Mouse (Mus musculus) forebrain, postnatal 0 days (tissue): ENCODE measurements around the gene Psmd13. TPM values are rescaled to one million over a fixed set of nuclear protein-coding genes. Genes with fewer than 3 reads are reported as not detected.

ENCODE experiments used
- ATAC-seq: fragments of 200-750 bp; cut with Nextera tagmentation; 2 replicates; pipeline ENCODE4 v1.8.0; 2017; ENCODE audit warnings: mild to moderate bottlenecking, moderate library complexity
- DNase-seq: peaks from one replicate; pipeline ENCODE4 v3.0.0-alpha.2; 2015
- H3K27ac ChIP-seq: fragments of 300-500 bp; sonication (generic); 2 replicates; pipeline ENCODE4 v1.5.1; 2014; ENCODE audit warnings: low read depth, mild to moderate bottlenecking, antibody characterized with exemption, low read length, moderate library complexity, mixed read lengths
- H3K27me3 ChIP-seq: fragments of 300-500 bp; sonication (generic); 2 replicates; pipeline ENCODE4 v1.6.1; 2014; ENCODE audit warnings: mild to moderate bottlenecking, low read length, mixed read lengths; ENCODE audit not compliant: insufficient read depth
- H3K36me3 ChIP-seq: fragments of 300-500 bp; sonication (generic); 2 replicates; pipeline ENCODE4 v1.6.1; 2014; ENCODE audit warnings: mild to moderate bottlenecking, moderate library complexity; ENCODE audit not compliant: insufficient read depth
- H3K4me1 ChIP-seq: fragments of 300-500 bp; sonication (generic); 2 replicates; pipeline ENCODE4 v1.6.1; 2014; ENCODE audit warnings: antibody characterized with exemption; ENCODE audit not compliant: insufficient read depth
- H3K4me2 ChIP-seq: fragments of 300-500 bp; sonication (generic); 2 replicates; pipeline ENCODE4 v1.6.1; 2014; ENCODE audit warnings: low read depth, mild to moderate bottlenecking, moderate library complexity
- H3K4me3 ChIP-seq: fragments of 300-500 bp; sonication (generic); 2 replicates; pipeline ENCODE4 v1.5.1; 2014; ENCODE audit warnings: low read depth, low read length, mixed read lengths
- H3K9ac ChIP-seq: fragments of 300-500 bp; sonication (generic); 2 replicates; pipeline ENCODE4 v1.6.1; 2014; ENCODE audit warnings: mild to moderate bottlenecking
- H3K9me3 ChIP-seq: fragments of 300-500 bp; sonication (generic); 2 replicates; pipeline ENCODE4 v1.6.1; 2016; ENCODE audit warnings: low read length
- CTCF ChIP-seq: sonication (generic); IDR thresholded peaks from 2 replicates; pipeline ENCODE4 v1.5.1; 2016; ENCODE audit warnings: antibody characterized with exemption, control low read depth, low read depth
- WGBS: fragments of 180-500 bp; shearing (Covaris S2); extraction: QIAGEN DNeasy Blood & Tissue Kit; methylation state at CpG from one replicate; pipeline ENCODE4 v1.1.7; 2014; 5-methylcytosine and 5-hydroxymethylcytosine counted together
- polyA plus RNA-seq: library from polyadenylated mRNA; unstranded; fragments of >200 nt; fragmentation: Nextera tagmentation; extraction: Ambion mirVana; gene quantifications from 2 replicates; pipeline ENCODE4 v1.2.1, GENCODE M21; 2015
- total RNA-seq: library from RNA; depleted of rRNA; stranded (reverse); fragments of >200 nt; gene quantifications from 2 replicates; pipeline ENCODE4 v1.2.3, GENCODE M21; 2014

The Psmd13 gene
- total and polyA plus RNA-seq, 2 experiments from 2014 or later = 164 to 274 TPM

GRCm38 (mm10) chr7:140840750-140841735, 40.7 kb upstream of the Psmd13 start:
- no peak for ATAC-seq
- no peak for TF ChIP-seq CTCF

DNA sequence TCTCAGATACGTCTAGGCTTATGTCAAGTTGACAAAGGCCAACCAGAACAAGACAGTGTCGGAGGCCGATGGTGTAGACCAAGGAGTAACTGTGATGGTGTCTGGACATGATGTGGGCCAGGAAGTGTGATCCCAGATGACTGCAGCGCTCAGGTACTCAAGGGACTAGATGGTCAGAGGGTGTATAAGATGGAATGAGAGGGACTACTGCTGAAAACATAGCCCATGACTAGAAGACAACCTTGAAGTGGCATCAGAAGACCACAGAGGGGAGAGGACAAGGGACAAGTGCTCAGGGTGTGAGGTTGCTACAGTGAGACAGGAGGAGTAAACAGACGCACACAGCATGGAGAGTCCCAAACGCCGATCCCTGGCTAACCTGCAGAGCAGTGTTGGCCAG, 38.0 kb upstream of the Psmd13 start:
- WGBS = 80% methylated on average over 7 of the region's 7 CpGs
- no peaks in the 10 kb centered on the region for H3K9me3 ChIP-seq
- no peak for TF ChIP-seq CTCF
- H3K4me1 ChIP-seq = no peaks in the 10 kb centered on the region
- no peak for DNase-seq
- no peak overlapping the region for H3K4me3 ChIP-seq
- H3K27me3 ChIP-seq = no peaks in the 10 kb centered on the region; the same call in 1 of the 2 replicates
- H3K36me3 ChIP-seq = no peaks in the 10 kb centered on the region
- H3K4me2 ChIP-seq = no peak overlapping the region
- ATAC-seq = no peak
- H3K9ac ChIP-seq = no peak overlapping the region
- no peak overlapping the region for H3K27ac ChIP-seq

More at GRCm38 (mm10) chr7:140840750-140841735, 40.7 kb upstream of the Psmd13 start:
- Histone ChIP-seq H3K9me3 (no peaks in the 10 kb centered on the region), H3K27me3 (no peaks in the 10 kb centered on the region; the same call in 1 of the 2 replicates), H3K36me3 (no peaks in the 10 kb centered on the region), H3K9ac (no peak overlapping the region), H3K27ac (no peak overlapping the region), H3K4me2 (no peak overlapping the region), H3K4me1 (no peaks in the 10 kb centered on the region), H3K4me3 (no peak overlapping the region)
- 42% methylated on average over 19 of the region's 19 CpGs for WGBS
- no peak for DNase-seq

GRCm38 (mm10) chr7:140844905-140845665, 36.7 kb upstream of the Psmd13 start, which contains the start of gene Scgb1c1:
Gene Scgb1c1, plus strand, starts transcription at chr7:140845547.
- Histone ChIP-seq H3K36me3 (no peaks in the 10 kb centered on the region; the same call in 1 of the 2 replicates), H3K27ac (no peak within 1 kb of the TSS), H3K4me1 (no peaks in the 10 kb centered on the region), H3K4me2 (no peak within 1 kb of the TSS), H3K9ac (no peak within 1 kb of the TSS), H3K27me3 (no peaks in the 10 kb centered on the region), H3K4me3 (no peak within 1 kb of the TSS), H3K9me3 (no peaks in the 10 kb centered on the region)
- peak; percentile 94 for ATAC-seq
- WGBS = 27% methylated on average over 14 of the region's 14 CpGs
- TF ChIP-seq CTCF = peak; percentile 87
- DNase-seq = peak; percentile 88

DNA sequence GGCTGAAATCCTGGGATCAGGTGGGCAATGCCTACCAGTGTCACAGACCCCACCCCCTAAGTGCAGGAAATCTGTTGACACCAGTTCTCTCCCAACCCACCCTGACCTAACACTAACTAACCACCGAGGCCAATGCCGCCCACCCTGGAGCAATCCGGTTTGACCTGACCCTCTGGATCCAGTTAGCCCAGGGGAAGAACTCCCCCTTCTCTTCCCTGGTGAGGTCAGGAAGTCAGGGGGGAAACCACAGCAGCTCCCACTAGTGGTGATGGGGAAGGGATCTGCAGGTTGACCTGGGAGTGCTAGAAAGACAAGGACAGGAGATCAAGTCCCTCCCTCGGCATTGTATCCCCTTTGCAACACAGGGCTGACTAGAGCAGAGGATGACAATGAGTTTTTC, 36.1 kb upstream of the Psmd13 start:
- DNase-seq (no peak), ATAC-seq (no peak)
- H3K9ac ChIP-seq = no peak overlapping the region
- H3K9me3 ChIP-seq = no peaks in the 10 kb centered on the region
- no peak overlapping the region for H3K4me2 ChIP-seq
- H3K27me3 ChIP-seq = no peaks in the 10 kb centered on the region
- H3K27ac ChIP-seq = no peak overlapping the region
- no peak overlapping the region for H3K4me3 ChIP-seq
- WGBS = 64% methylated on average over 4 of the region's 4 CpGs
- peak; percentile 21; the same call in 1 of the 2 replicates for TF ChIP-seq CTCF
- H3K4me1 ChIP-seq = no peaks in the 10 kb centered on the region
- H3K36me3 ChIP-seq = no peaks in the 10 kb centered on the region; the same call in 1 of the 2 replicates

DNA sequence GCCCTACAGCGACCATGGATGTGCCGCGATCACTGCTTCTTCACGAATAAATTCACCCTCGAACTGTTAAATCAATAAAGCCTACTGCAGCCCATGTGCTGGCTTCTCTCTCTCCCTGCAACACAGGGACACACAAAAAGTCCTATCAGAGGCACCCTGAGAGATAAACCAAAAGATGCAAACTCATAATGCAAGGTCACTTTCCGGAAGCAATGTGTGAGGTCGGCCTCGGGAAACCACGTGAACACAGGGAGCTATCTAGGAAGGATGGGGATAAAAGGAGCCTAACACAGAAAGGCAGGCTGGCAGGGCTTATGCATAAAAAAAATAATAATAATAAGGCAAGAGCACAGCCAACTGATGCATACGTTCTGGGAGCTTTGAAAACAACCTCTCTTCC, 35.1 kb upstream of the Psmd13 start:
- ATAC-seq (no peak), DNase-seq (no peak)
- TF ChIP-seq CTCF = no peak
- Histone ChIP-seq H3K4me3 (no peak overlapping the region), H3K27me3 (no peaks in the 10 kb centered on the region), H3K36me3 (peaks cover 4% of the 10 kb centered on the region; the same call in 1 of the 2 replicates), H3K27ac (no peak overlapping the region), H3K4me1 (no peaks in the 10 kb centered on the region), H3K9me3 (no peaks in the 10 kb centered on the region), H3K4me2 (no peak overlapping the region), H3K9ac (no peak overlapping the region)
- 86% methylated on average over 10 of the region's 10 CpGs for WGBS

GRCm38 (mm10) chr7:140847755-140848580, 33.8 kb upstream of the Psmd13 start, which contains the start of gene Odf3:
Gene Odf3, plus strand, starts transcription at chr7:140847805.
- no peak within 1 kb of the TSS for H3K4me2 ChIP-seq
- H3K4me1 ChIP-seq = no peaks in the 10 kb centered on the region
- H3K9ac ChIP-seq = no peak within 1 kb of the TSS
- H3K4me3 ChIP-seq = no peak within 1 kb of the TSS
- DNase-seq = peak; percentile 27
- H3K27ac ChIP-seq = no peak within 1 kb of the TSS
- 55% methylated on average over 11 of the region's 11 CpGs for WGBS
- H3K9me3 ChIP-seq = no peaks in the 10 kb centered on the region
- TF ChIP-seq CTCF = no peak
- peaks cover 16% of the 10 kb centered on the region for H3K36me3 ChIP-seq
- ATAC-seq = no peak
- H3K27me3 ChIP-seq = no peaks in the 10 kb centered on the region
